Comparison of ENCODE assay signal across 10 mouse cellular contexts in genomic region chr10:64836315-64836714, GRCm38 (mm10).
"Had no signal": no experiment of that assay in that cellular context is flagged by ENCODE, and none has a peak within 500 bp of the region (broad histone marks: within the 10 kb centered on the region; RNA-seq: fewer than 3 reads in every experiment).

No protein-coding gene starts in this region.

- DNase-seq: lung, adult 18-20 months; lung, embryonic 14.5 days; lung, postnatal 10 days; lung, postnatal 4 days; midbrain, embryonic 14.5 days; right cerebral cortex, postnatal 14 days; thymus, adult 18-20 months; thymus, postnatal 14 days; thymus, postnatal 36 days had no signal

- ATAC-seq: midbrain, embryonic 16.5 days had no signal
